Mouse (Mus musculus) bone marrow macrophage, adult 2 months (primary cell): ENCODE results near the gene Fancc. TPM values are rescaled to one million over a fixed set of nuclear protein-coding genes. Genes with fewer than 3 reads are reported as not detected.
"Not testable (repeated sequence)": the region's sequence is repeated elsewhere in the genome, so short reads cannot be mapped to it uniquely, and the experiment has no call there.

Experiments used
- H3K27ac ChIP-seq: 2 replicates; pipeline ENCODE4 v1.5.1; 2012; ENCODE audit warnings: low read depth, low read length; ENCODE audit not compliant: insufficient read depth
- H3K4me1 ChIP-seq: 2 replicates; pipeline ENCODE4 v1.6.1; 2012; ENCODE audit warnings: low read length; ENCODE audit not compliant: control insufficient read depth, insufficient read depth
- H3K4me3 ChIP-seq: 2 replicates; pipeline ENCODE4 v1.5.1; 2012; ENCODE audit warnings: mild to moderate bottlenecking, low read length, moderate library complexity; ENCODE audit not compliant: insufficient read depth
- CTCF ChIP-seq: IDR thresholded peaks from 2 replicates; pipeline ENCODE4 v1.5.1; 2012; ENCODE audit warnings: low read depth, mild to moderate bottlenecking, low read length, moderate library complexity
- POLR2A ChIP-seq: IDR thresholded peaks from 2 replicates; pipeline ENCODE4 v1.6.1; 2012; ENCODE audit warnings: mild to moderate bottlenecking, low read depth, low read length, borderline replicate concordance
- polyA plus RNA-seq: library from polyadenylated mRNA; stranded (reverse); fragments of >200 nt; gene quantifications from 2 replicates; pipeline ENCODE4 v1.2.4, GENCODE M21; 2012; ENCODE audit not compliant: missing spikeins, insufficient read depth, insufficient read length

Fancc gene
- polyA plus RNA-seq, 1 experiment, result 7.6 TPM

DNA sequence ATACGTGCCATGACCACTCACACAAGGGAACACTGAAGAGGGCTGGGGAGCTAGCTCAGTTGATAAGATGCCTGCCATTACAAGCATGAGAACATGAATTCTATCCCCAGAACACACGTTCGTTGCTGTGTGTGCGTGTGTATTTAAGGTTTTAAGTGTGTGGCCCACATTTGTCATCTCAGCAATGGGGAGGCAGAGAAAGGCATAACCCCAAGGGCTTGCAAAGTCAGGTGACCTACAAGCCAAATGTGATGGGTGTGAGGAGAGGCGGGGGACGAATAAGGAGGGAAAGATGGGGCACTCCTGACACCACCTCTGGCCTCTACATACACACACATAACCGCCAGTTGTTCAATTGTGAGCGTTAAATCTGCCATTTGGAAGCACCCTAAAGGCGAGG, 66.9 kb downstream of the Fancc start:
- no peak overlapping the region for H3K27ac ChIP-seq
- TF ChIP-seq CTCF (no peak), POLR2A (no peak)
- peak overlapping the region; percentile 91; the same call in 1 of the 2 replicates for H3K4me3 ChIP-seq
- H3K4me1 ChIP-seq, result no peaks in the 10 kb centered on the region

DNA sequence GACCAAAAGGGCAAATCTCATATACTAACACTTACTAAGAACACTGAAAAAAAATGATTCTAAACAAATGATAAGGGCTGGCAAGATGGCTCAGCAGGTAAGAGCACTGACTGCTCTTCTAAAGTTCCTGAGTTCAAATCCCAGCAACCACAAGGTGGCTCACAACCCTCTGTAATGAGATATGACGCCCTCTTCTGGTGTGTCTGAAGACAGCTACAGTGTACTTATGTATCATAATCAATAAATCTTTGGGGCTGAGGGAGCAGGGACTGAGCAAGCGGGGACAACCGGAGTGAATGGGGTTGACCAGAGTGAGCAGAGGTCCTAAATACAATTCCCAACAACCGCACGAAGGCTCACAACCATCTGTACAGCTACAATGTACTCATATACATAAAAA, 68.9 kb downstream of the Fancc start:
- H3K4me1 ChIP-seq, H3K27ac ChIP-seq, H3K4me3 ChIP-seq: not testable (repeated sequence)

DNA sequence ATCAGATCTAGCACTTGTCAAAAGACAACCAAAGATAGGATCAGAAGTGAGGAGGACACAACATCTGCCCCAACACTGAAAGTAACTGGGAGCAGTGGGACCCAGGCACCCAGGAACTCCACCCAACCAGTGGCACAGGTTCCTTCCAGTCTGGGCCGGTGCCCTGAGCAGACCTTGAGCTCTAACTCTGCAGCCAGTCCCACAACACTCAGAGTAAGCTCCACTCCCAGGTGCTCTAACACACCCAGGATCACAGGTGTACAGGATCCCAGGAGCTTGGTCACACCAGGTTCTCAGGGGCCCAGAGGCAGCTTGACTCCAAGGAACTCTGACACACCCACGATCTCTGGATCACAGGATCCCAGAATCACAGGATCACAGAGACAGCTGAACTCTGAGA, 74.0 kb downstream of the Fancc start:
- no peak for TF ChIP-seq POLR2A
- TF ChIP-seq CTCF, result no peak
- H3K4me3 ChIP-seq, result no peak overlapping the region
- no peak overlapping the region for H3K27ac ChIP-seq
- H3K4me1 ChIP-seq, result peaks cover 5% of the 10 kb centered on the region

DNA sequence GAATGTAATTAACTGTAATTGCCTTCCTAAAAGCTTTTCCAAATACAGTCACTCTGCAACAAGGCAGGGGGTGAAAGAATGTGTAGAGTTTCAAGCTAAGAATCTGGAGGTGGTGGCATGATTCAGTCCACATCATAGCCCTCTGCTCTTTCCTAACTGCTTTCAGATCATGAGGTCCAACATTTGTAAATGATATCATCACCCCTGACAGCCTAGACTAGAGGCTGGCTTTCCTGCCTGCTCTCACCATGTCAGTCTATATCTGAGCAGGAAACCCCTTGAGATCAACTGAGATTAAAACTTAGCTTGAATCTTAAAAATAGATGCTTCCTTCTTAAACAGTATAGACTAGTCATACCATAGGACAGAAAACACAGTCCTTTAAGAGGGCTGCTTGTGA, 75.9 kb downstream of the Fancc start:
- no peak overlapping the region for H3K4me3 ChIP-seq
- H3K27ac ChIP-seq, result no peak overlapping the region
- TF ChIP-seq POLR2A, result no peak
- no peak for TF ChIP-seq CTCF
- H3K4me1 ChIP-seq, result peaks cover 5% of the 10 kb centered on the region

DNA sequence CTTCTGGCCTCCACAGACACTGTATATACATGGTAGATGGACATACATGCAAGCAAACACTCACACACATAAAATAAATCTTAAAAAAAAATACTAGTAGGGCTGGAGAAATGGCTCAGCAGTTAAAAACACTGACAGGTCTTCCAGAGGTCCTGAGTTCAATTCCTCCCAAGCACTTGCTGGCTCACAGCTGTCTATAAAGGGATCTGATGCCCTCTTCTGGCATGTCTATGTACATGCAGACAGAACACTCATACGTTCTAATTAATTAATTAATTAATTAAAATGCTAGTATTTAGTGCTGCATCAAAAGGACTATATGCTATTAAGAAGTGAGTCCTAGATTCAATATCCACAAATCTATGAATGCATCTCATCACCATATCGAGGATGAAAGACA, 78.9 kb downstream of the Fancc start:
- TF ChIP-seq POLR2A (no peak), CTCF (no peak)
- Histone ChIP-seq H3K27ac (no peak overlapping the region), H3K4me1 (peaks cover 5% of the 10 kb centered on the region), H3K4me3 (no peak overlapping the region)

DNA sequence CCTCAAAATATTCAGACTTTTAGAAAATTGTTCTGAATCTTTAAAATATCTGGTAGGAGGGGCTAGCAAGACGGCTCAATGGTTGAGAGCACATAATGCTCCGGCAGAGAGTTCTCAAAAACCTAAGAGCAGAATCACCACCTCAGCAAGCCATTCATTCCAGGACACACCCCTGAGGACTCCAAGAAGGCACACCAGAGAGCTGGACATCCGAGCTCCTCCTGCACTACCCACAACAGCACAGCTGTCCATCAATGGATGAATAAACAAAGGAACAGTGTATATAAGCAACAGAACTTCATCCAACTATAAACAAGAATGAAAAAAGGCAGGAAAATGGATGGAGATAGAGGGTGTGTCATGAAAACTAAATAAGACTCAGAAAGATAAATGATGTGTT, 80.3 kb downstream of the Fancc start:
- no peak overlapping the region for H3K27ac ChIP-seq
- TF ChIP-seq CTCF, result no peak
- TF ChIP-seq POLR2A, result no peak
- H3K4me1 ChIP-seq, result peaks cover 5% of the 10 kb centered on the region
- H3K4me3 ChIP-seq, result no peak overlapping the region

DNA sequence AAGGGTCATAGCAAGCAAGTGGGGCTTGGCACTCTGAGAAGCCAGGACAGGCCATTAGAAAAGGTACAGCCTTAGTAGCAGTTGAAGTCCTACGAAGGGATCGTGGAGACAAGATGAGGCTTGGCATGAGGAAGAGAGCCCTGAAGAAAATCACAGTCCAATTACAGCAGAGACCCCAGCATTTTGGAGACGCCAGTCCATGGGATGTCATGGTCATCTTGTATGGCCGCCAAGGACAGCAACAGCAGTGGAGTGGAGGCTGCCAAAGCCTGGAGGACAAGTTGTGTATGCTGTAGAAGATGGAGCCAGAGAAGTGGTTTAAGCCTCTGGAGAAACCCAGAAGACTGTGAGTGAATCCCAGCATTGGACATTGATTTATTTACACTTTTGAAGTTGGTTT, 84.4 kb downstream of the Fancc start:
- peaks cover 12% of the 10 kb centered on the region for H3K4me1 ChIP-seq
- TF ChIP-seq CTCF (no peak), POLR2A (no peak)
- no peak overlapping the region for H3K4me3 ChIP-seq
- no peak overlapping the region for H3K27ac ChIP-seq

DNA sequence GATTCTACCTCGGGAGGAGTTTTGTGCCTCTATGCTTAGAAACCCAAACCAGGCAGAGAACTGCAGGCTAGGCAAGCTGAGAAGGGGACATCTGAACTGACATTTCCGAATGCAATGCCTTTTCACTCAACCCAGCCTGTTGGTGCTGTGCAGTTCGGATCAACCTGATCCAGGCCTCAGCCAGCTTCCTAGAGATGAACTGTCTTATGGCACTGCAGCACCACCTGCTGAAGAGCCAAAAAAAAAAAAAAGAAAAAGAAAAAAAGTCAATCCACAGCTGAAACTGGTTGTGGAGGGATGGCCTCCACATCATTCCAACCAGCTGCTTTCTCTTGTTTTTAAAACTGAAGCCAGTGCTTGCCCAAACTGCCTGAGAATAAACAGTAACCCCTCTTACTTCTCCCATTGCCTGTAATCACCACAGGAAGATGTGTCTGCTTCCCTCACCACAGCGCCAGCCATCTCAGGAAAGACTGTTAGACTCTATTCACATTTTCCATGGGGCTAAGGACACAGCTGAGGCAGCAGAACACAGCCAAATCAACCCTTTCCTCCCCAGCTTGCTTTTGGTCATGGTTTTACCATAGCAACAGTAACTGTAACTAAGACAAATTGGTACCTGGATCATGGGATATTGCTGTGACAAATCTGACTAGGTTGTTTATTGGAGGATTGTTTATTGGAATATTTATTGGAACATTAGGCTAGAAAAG, 85.6 kb downstream of the Fancc start:
- Histone ChIP-seq H3K4me3 (no peak overlapping the region), H3K27ac (no peak overlapping the region), H3K4me1 (peaks cover 12% of the 10 kb centered on the region)
- TF ChIP-seq POLR2A (no peak), CTCF (no peak)

DNA sequence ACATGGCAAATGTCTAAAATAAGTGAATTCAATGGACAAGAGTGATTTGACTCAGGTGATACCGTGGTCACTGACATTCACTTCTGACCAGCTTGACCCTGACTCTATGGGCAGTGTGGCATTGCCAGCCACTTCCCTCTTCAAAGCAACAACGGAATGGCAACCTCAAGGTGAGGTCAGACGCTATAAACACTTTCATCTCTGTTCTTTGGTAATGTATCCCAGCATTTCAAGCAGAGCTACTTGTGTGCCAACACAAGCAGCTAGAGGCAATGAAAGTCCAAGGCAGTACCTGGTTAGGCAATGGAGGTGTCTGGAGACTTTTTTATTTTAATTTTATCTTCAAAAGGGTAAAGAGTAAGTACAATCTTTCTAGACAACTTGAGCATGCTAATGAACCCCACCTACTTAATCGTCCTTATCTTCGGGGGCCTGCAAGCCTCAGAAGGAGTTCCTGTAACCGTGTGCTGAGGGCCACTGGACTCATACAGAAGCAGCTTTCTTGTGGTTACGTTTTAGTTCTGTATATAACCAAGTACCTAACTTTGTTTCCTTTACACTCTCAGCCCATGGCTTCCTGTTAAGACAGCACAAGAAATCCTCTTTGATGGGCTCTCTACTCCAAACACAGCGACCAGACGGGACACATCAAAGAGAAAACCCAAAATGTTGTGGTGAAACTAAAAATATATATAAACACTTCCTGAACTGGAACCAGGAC, 86.3 kb downstream of the Fancc start:
- peaks cover 12% of the 10 kb centered on the region for H3K4me1 ChIP-seq
- no peak overlapping the region for H3K27ac ChIP-seq
- TF ChIP-seq CTCF (no peak), POLR2A (no peak)

DNA sequence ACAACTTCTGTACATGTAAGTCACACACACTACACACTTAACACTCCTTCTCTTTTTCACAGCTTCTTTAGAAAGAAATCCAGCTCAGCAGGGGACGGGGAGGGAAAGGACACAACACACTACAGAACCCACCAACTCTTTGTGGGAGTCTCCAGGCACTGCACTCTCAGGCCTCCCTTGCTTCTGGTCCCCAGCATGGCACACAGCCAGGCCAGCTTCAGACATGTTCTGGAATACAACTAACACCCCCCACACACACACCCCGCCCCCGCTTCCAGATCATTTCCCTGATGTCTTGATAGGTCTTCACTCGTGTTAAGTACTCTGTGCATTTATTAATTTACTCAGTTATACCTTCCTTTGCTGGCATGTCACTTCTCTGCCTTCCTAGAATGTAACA, 91.9 kb downstream of the Fancc start:
- TF ChIP-seq CTCF, result no peak
- no peak for TF ChIP-seq POLR2A
- Histone ChIP-seq H3K27ac (no peak overlapping the region), H3K4me3 (no peak overlapping the region), H3K4me1 (peaks cover 10% of the 10 kb centered on the region)

More for the DNA sequence above, 86.3 kb downstream of the Fancc start:
- H3K4me3 ChIP-seq, result no peak overlapping the region
